Mouse (Mus musculus) liver, adult 2 months (tissue): ENCODE measurements around the gene Il11.

Source experiments
- CTCF ChIP-seq: fragments of 200-500 bp; IDR thresholded peaks from 2 replicates; pipeline ENCODE4 v1.5.1; 2011; ENCODE audit warnings: low read depth, low read length, control low read depth
- POLR2A ChIP-seq: fragments of 200-500 bp; IDR thresholded peaks from 2 replicates; pipeline ENCODE4 v1.6.1; 2011; ENCODE audit warnings: low read length, control low read depth; ENCODE audit not compliant: insufficient read depth; ENCODE audit errors: extremely low read depth

DNA sequence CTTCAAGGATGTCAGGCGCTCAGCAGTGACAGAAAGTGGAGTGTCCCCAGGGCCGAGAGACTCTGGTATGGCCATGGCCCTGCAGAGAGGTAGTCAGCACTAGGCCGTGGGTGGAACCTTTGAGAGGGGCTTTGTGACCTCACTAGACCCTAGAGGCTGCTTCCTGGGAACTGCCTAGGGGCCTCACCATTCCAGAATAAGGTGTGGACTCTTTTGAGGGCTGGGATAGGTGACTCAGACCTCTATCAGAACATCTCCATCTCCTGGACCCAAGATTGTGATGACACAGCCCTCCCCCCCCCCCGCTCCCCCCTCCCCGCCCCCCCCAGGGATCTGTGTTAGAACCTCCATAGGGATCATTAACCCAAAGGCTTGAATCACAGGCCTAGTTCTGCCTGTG lies 11.5 kb downstream of the Il11 start, which contains the start of gene Fam71e2:
- TF ChIP-seq POLR2A (no peak), CTCF (no peak)
